8 mouse cellular contexts compared by ENCODE assay signal in genomic region chr4:124751300-124752250, GRCm38 (mm10). TPM values are rescaled to one million over a fixed set of nuclear protein-coding genes. Genes with fewer than 3 reads are reported as not detected.
A peak's percentile ranks its signal among the peaks of the same experiment; 100 is the strongest.
DNase-seq lines count a peak whose midpoint lies in the region; ATAC-seq and TF ChIP-seq lines count a peak whose summit lies in the region.

No protein-coding gene starts in this region.

- H3K27ac ChIP-seq in cortical plate, adult 2 months (ENCODE audit: insufficient read depth, low read length), result no peak overlapping the region

- TF ChIP-seq CTCF in cortical plate, adult 2 months (IDR thresholded peaks at IDR 0.05; ENCODE audit: extremely low read depth, insufficient read depth, low read length), result no peak

- TF ChIP-seq POLR2A in cortical plate, adult 2 months (IDR thresholded peaks at IDR 0.05; ENCODE audit: extremely low read depth, insufficient read depth, low read length), result peak; percentile 63

- peak overlapping the region; percentile 58 for H3K4me3 ChIP-seq in cortical plate, adult 2 months (ENCODE audit: insufficient read depth, low read length)

- peak; percentile 93 for ATAC-seq in activated CD4-positive, CD25-positive, alpha-beta regulatory T cell, adult 4 months
- peak; percentile 89 for ATAC-seq in megakaryocyte progenitor cell, adult 5-6 weeks (replicated peaks; ENCODE audit: poor library complexity)

- DNase-seq in gastrocnemius, postnatal 10 days, result peak; percentile 96
- DNase-seq in induced T-regulatory cell, adult 2 months (ENCODE audit: low read depth), result peak; percentile 98
- DNase-seq in left cerebral cortex, adult 9 months (ENCODE audit: low spot score in 2 of 2), result peak; percentile 94 to 99
- peak; percentile 96 for DNase-seq in right cerebral cortex, postnatal 14 days
- peak; percentile 98 to 99 for DNase-seq in urinary bladder, postnatal 36 days (ENCODE audit: low spot score in 2 of 2)

- H3K4me1 ChIP-seq in cortical plate, adult 2 months (ENCODE audit: control insufficient read depth, insufficient read depth, low read length), result peaks cover 5% of the 10 kb centered on the region; the same call in 1 of the 2 replicates

RNA-seq across cellular contexts. Expression of gene Inpp5b, which starts 9.9 kb away (rescaled TPM):
- 10 to 100 TPM; 80.2 to 94.1 TPM for polyA plus RNA-seq in activated CD4-positive, CD25-positive, alpha-beta regulatory T cell, adult 4 months (2017; shearing (Covaris generic))
- polyA plus RNA-seq in cortical plate, adult 2 months (2012; rRNA removed), result 73.6 and 78.2 TPM in 2 replicates
- total RNA-seq in gastrocnemius, postnatal 10 days (2021), result 10 to 100 TPM in 1 of 2 experiments, 1 to 10 TPM in 1; 9.0 to 14.5 TPM
- total RNA-seq in megakaryocyte progenitor cell, adult 5-6 weeks (2015), result 32.9 and 36.0 TPM in 2 replicates
- 28.6 and 31.4 TPM in 2 replicates for total RNA-seq in megakaryocyte progenitor cell, adult 5-6 weeks (2017)

RNA-seq across cellular contexts. Expression of gene Sf3a3, which starts 37.0 kb away (rescaled TPM):
- 100 to 1,000 TPM; 108 to 125 TPM for polyA plus RNA-seq in activated CD4-positive, CD25-positive, alpha-beta regulatory T cell, adult 4 months (2017; shearing (Covaris generic))
- 33.9 and 35.4 TPM in 2 replicates for polyA plus RNA-seq in cortical plate, adult 2 months (2012; rRNA removed)
- 10 to 100 TPM; 24.2 to 25.2 TPM for total RNA-seq in gastrocnemius, postnatal 10 days (2021)
- 98.5 and 113 TPM in 2 replicates for total RNA-seq in megakaryocyte progenitor cell, adult 5-6 weeks (2015)
- total RNA-seq in megakaryocyte progenitor cell, adult 5-6 weeks (2017), result 158 and 175 TPM in 2 replicates

RNA-seq across cellular contexts. Expression of gene Mtf1, which starts 50.3 kb away (rescaled TPM):
- polyA plus RNA-seq in activated CD4-positive, CD25-positive, alpha-beta regulatory T cell, adult 4 months (2017; shearing (Covaris generic)), result 10 to 100 TPM; 14.2 to 18.5 TPM
- polyA plus RNA-seq in cortical plate, adult 2 months (2012; rRNA removed), result 13.2 and 14.5 TPM in 2 replicates
- total RNA-seq in gastrocnemius, postnatal 10 days (2021), result 10 to 100 TPM in 1 of 2 experiments, 1 to 10 TPM in 1; 8.6 to 14.0 TPM
- 30.0 and 43.0 TPM in 2 replicates for total RNA-seq in megakaryocyte progenitor cell, adult 5-6 weeks (2015)
- 27.8 and 35.8 TPM in 2 replicates for total RNA-seq in megakaryocyte progenitor cell, adult 5-6 weeks (2017)

RNA-seq across cellular contexts. Expression of gene Fhl3, which starts 51.1 kb away (rescaled TPM):
- 10 to 100 TPM in 1 of 2 experiments, 1 to 10 TPM in 1; 7.2 to 14.7 TPM for polyA plus RNA-seq in activated CD4-positive, CD25-positive, alpha-beta regulatory T cell, adult 4 months (2017; shearing (Covaris generic))
- polyA plus RNA-seq in cortical plate, adult 2 months (2012; rRNA removed), result 1.8 and 2.4 TPM in 2 replicates
- 10 to 100 TPM; 61.2 to 65.0 TPM for total RNA-seq in gastrocnemius, postnatal 10 days (2021)
- total RNA-seq in megakaryocyte progenitor cell, adult 5-6 weeks (2015), result 17.1 and 19.3 TPM in 2 replicates
- 4.9 and 5.3 TPM in 2 replicates for total RNA-seq in megakaryocyte progenitor cell, adult 5-6 weeks (2017)

RNA-seq across cellular contexts. Expression of gene Utp11, which starts 58.2 kb away (rescaled TPM):
- polyA plus RNA-seq in activated CD4-positive, CD25-positive, alpha-beta regulatory T cell, adult 4 months (2017; shearing (Covaris generic)), result 10 to 100 TPM; 80.9 to 85.9 TPM
- 18.6 and 19.3 TPM in 2 replicates for polyA plus RNA-seq in cortical plate, adult 2 months (2012; rRNA removed)
- 10 to 100 TPM; 21.7 to 25.4 TPM for total RNA-seq in gastrocnemius, postnatal 10 days (2021)
- total RNA-seq in megakaryocyte progenitor cell, adult 5-6 weeks (2015), result 78.0 and 81.5 TPM in 2 replicates
- total RNA-seq in megakaryocyte progenitor cell, adult 5-6 weeks (2017), result 70.8 and 93.1 TPM in 2 replicates
